Mouse (Mus musculus) embryonic facial prominence, embryonic 10.5 days (tissue): ENCODE data around the gene Aatk. TPM values are rescaled to one million over a fixed set of nuclear protein-coding genes. Genes with fewer than 3 reads are reported as not detected.

Source experiments
- DNase-seq: peaks from one replicate; pipeline ENCODE4 v3.0.0-alpha.2; 2017; ENCODE audit warnings: low spot score
- H3K27ac ChIP-seq: fragments of 300-500 bp; sonication (generic); replicated peaks from 2 replicates; pipeline ENCODE4 v1.5.1; 2016; ENCODE audit warnings: mild to moderate bottlenecking
- H3K27me3 ChIP-seq: fragments of 300-500 bp; sonication (generic); replicated peaks from 2 replicates; pipeline ENCODE4 v1.6.1; 2016; ENCODE audit warnings: low read depth, mild to moderate bottlenecking; ENCODE audit not compliant: poor library complexity, severe bottlenecking
- H3K36me3 ChIP-seq: fragments of 300-500 bp; sonication (generic); replicated peaks from 2 replicates; pipeline ENCODE4 v1.6.1; 2016; ENCODE audit warnings: mild to moderate bottlenecking, moderate library complexity
- H3K4me1 ChIP-seq: fragments of 300-500 bp; sonication (generic); 2 replicates; pipeline ENCODE4 v1.6.1; 2016
- H3K4me3 ChIP-seq: fragments of 300-500 bp; sonication (generic); 2 replicates; pipeline ENCODE4 v1.5.1; 2016; ENCODE audit warnings: mild to moderate bottlenecking, moderate library complexity
- H3K9me3 ChIP-seq: fragments of 300-500 bp; sonication (generic); 2 replicates; pipeline ENCODE4 v1.6.1; 2016; ENCODE audit warnings: mild to moderate bottlenecking
- WGBS: fragments of 180-500 bp; shearing (Covaris S2); methylation state at CpG from one replicate; pipeline ENCODE4 v1.1.7; 2016; 5-methylcytosine and 5-hydroxymethylcytosine counted together
- polyA plus RNA-seq: library from polyadenylated mRNA; unstranded; fragments of >200 nt; fragmentation: Nextera tagmentation; extraction: Ambion mirVana; gene quantifications from 2 replicates; pipeline ENCODE4 v1.2.1, GENCODE M21; 2016

Gene Aatk
- polyA plus RNA-seq, 1 experiment from 2014 or later, result 1.6 TPM

DNA sequence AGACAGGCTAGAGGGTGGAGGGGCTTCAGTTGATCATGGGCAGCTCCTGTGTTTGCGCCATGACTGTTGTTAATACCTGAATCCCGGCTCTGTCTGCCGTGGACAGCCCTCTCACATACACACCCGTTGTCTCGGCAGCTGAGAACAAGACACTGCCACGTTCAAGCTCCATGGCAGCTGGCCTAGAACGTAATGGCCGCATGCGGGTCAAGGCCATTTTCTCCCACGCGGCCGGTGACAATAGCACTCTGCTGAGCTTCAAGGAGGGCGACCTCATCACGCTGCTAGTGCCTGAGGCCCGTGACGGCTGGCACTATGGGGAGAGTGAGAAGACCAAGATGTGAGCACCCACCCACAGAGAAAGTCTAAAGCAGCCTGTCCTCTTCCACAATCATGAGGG is 49.6 kb downstream of the Aatk start:
- WGBS, result 91% methylated on average over 16 of the region's 16 CpGs
- H3K4me3 ChIP-seq, result no peak overlapping the region
- H3K27ac ChIP-seq, result no peak overlapping the region
- DNase-seq, result no peak
- H3K36me3 ChIP-seq, result peaks cover 63% of the 10 kb centered on the region
- no peaks in the 10 kb centered on the region for H3K27me3 ChIP-seq
- no peaks in the 10 kb centered on the region for H3K9me3 ChIP-seq
- peaks cover 13% of the 10 kb centered on the region; the same call in 1 of the 2 replicates for H3K4me1 ChIP-seq

- peak overlapping the region; percentile 70 for H3K27ac ChIP-seq
- H3K27me3 ChIP-seq, result no peaks in the 10 kb centered on the region
- H3K9me3 ChIP-seq, result no peaks in the 10 kb centered on the region
- WGBS, result 15% methylated on average over 10 of the region's 10 CpGs
- peak; percentile 90 for DNase-seq
- peak overlapping the region; percentile 30; the same call in 1 of the 2 replicates for H3K4me3 ChIP-seq
- peaks cover 33% of the 10 kb centered on the region for H3K36me3 ChIP-seq
- peaks cover 42% of the 10 kb centered on the region for H3K4me1 ChIP-seq
Observed at GRCm38 (mm10) chr11:119991338-119991678, 55.7 kb downstream of the Aatk start.

DNA sequence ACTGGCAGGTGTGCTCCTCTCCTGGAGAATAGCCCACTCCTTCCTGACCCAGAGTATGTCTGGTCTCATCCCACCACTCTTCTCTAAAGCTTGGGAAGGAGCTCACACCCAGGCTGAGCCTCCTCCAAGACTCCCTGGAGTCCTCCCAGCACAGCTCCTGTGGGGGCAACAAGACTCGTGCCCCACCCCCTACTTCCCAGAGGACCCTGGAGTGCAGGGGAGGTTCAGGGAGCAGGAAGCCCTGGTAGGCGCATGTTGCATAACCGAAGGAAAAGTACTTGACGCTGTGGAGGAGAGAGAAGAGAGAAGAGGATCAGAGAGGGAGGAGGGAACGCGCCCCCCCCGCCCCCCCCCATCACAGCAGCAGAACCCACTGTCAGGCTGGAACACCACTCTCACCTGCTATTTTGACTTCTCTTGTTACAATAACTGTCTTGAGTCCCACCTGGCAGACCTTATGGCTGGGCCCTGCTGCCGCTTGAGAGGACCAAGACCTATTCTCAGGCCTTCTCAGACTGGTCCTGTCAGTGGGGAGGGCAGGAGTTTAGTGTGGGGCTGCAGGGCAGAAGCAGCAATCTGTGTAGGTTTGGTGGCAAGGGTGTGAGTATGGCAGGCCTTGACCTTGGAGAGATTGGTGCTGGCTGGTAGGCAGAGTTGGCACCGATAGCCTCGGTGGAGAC is 56.2 kb downstream of the Aatk start:
- H3K36me3 ChIP-seq, result peaks cover 31% of the 10 kb centered on the region
- H3K27me3 ChIP-seq, result no peaks in the 10 kb centered on the region
- no peak for DNase-seq
- peak overlapping the region; percentile 30; the same call in 1 of the 2 replicates for H3K4me3 ChIP-seq
- no peaks in the 10 kb centered on the region for H3K9me3 ChIP-seq
- peak overlapping the region; percentile 70 for H3K27ac ChIP-seq
- 63% methylated on average over 10 of the region's 10 CpGs for WGBS
- peaks cover 45% of the 10 kb centered on the region for H3K4me1 ChIP-seq

- 60% methylated on average over 10 of the region's 10 CpGs for WGBS
- H3K4me3 ChIP-seq, result 0 out of 2 replicates have a peak overlapping the region, but pooled peaks have one; percentile 11
- peak overlapping the region; percentile 54; the same call in 1 of the 2 replicates for H3K27ac ChIP-seq
- H3K27me3 ChIP-seq, result no peaks in the 10 kb centered on the region
- H3K9me3 ChIP-seq, result no peaks in the 10 kb centered on the region
- H3K4me1 ChIP-seq, result peaks cover 46% of the 10 kb centered on the region
- peaks cover 22% of the 10 kb centered on the region for H3K36me3 ChIP-seq
- peak; percentile 22 for DNase-seq
Observed at GRCm38 (mm10) chr11:119989115-119989564, 57.8 kb downstream of the Aatk start.

GRCm38 (mm10) chr11:119988391-119988790 is 58.6 kb downstream of the Aatk start:
- Histone ChIP-seq H3K36me3 (peaks cover 22% of the 10 kb centered on the region), H3K9me3 (no peaks in the 10 kb centered on the region), H3K27ac (no peak overlapping the region; the same call in 1 of the 2 replicates), H3K4me1 (peaks cover 46% of the 10 kb centered on the region), H3K4me3 (no peak overlapping the region), H3K27me3 (no peaks in the 10 kb centered on the region)
- WGBS, result 95% methylated on average over 7 of the region's 7 CpGs
- no peak for DNase-seq

DNA sequence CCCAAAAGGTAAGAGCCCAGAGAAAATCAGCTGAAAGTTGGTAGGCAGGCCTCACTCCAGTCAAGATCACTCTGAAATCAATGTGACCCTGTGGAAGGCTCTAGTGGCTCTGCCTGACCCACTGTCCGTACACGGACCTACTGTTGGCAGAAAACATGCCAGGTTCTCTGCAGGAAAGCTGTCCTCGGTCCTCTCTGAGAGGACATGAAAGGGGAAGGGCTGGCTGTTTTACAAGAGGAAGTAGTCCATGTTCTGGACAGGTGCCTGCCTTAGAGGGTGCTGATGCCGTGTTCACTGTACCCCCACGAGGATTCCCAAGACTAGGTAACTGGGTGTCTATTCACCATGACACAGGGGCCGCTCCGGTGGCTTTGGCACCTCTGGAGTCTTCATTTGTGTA is 59.1 kb downstream of the Aatk start:
- DNase-seq, result no peak
- WGBS, result 88% methylated on average over 7 of the region's 7 CpGs
- Histone ChIP-seq H3K9me3 (no peaks in the 10 kb centered on the region), H3K4me1 (peaks cover 46% of the 10 kb centered on the region), H3K27me3 (no peaks in the 10 kb centered on the region), H3K4me3 (no peak overlapping the region), H3K36me3 (peaks cover 23% of the 10 kb centered on the region), H3K27ac (0 out of 2 replicates have a peak overlapping the region, but pooled peaks have one; percentile 35)

DNA sequence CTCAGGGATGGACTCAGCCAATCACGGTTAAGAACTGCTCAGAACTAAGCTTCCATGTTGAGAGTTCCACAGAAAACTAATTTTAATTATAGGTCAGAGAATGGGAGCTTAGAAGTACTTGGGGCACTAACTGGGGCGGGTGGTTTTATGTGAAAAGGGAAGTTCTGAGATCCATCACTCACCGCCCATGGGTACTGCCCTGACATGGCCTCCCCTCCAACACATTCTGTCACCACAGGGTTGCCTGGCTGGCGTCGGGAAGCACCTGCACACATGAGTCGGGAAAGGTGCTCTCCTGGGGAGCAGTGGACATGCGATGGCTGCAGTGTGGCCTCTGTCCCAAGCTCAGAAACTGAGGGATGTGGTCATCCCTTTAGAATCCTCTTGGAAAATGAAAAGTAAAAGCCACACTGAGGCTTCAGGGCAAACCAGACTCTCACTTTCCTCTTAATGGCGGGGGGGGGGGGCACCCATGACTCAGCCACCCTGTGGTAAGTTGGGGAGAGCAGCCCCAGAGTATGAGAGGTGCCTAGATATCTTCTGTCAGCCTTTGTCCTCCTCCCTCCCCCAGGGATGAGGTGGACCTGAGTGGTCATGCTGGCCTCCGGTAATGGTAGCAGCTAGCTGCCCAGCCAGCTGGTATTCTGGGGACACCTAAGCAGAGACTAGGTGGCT is 60.1 kb downstream of the Aatk start:
- H3K4me3 ChIP-seq, result no peak overlapping the region
- DNase-seq, result no peak
- H3K36me3 ChIP-seq, result peaks cover 33% of the 10 kb centered on the region
- WGBS, result 81% methylated on average over 9 of the region's 9 CpGs
- peaks cover 50% of the 10 kb centered on the region for H3K4me1 ChIP-seq
- no peak overlapping the region for H3K27ac ChIP-seq
- H3K27me3 ChIP-seq, result no peaks in the 10 kb centered on the region
- H3K9me3 ChIP-seq, result no peaks in the 10 kb centered on the region

DNA sequence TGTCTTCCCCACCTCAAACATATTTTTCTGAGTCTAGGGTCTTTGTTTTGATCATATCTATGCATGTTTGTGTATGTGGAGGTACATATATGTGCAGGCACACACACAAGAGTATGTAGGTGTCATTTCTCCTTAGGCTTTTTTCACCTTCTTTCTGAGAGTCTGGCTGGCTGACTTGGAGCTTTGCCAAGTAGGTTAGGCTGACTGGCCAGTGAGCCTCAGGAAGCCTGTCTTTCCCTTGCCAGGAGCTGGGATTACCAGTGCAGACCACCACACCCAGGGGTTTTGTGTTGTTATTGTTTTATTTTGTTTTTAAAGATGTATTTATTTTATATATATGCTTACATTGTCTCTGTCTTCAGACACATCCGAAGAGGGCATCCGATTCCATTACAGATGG is 63.8 kb downstream of the Aatk start:
- peaks cover 41% of the 10 kb centered on the region for H3K36me3 ChIP-seq
- no peak overlapping the region for H3K27ac ChIP-seq
- H3K9me3 ChIP-seq, result no peaks in the 10 kb centered on the region
- WGBS, result 88% methylated on average over 2 of the region's 2 CpGs
- no peaks in the 10 kb centered on the region for H3K27me3 ChIP-seq
- DNase-seq, result no peak
- peaks cover 19% of the 10 kb centered on the region for H3K4me1 ChIP-seq
- H3K4me3 ChIP-seq, result no peak overlapping the region

- Histone ChIP-seq H3K4me3 (no peak overlapping the region), H3K9me3 (no peaks in the 10 kb centered on the region), H3K27ac (0 out of 2 replicates have a peak overlapping the region, but pooled peaks have one; percentile 5), H3K36me3 (peaks cover 41% of the 10 kb centered on the region), H3K4me1 (peaks cover 12% of the 10 kb centered on the region; the same call in 1 of the 2 replicates), H3K27me3 (no peaks in the 10 kb centered on the region)
- 90% methylated on average over 3 of the region's 3 CpGs for WGBS
- DNase-seq, result no peak
Observed at GRCm38 (mm10) chr11:119982236-119982635, 64.7 kb downstream of the Aatk start.

DNA sequence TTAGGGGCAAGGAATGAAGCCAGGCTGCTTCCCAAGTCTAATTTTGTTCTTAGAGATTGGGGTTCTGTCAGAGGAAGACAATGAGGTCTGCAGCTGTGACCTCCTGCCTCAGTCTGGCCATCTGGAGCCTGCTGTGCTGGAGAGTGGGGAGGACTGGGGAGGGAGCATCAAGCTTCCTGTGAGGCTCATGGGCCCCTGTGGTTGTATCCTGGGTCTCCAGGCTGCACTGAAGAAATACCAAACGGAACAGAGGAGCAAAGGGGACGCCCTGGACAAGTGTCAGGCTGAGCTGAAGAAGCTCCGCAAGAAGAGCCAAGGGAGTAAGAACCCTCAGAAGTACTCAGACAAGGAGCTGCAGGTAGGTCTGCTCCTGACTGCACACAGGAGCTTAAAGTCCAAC is 65.2 kb downstream of the Aatk start:
- 78% methylated on average over 3 of the region's 3 CpGs for WGBS

GRCm38 (mm10) chr11:119979596-119980385 is 67.2 kb downstream of the Aatk start:
- Histone ChIP-seq H3K4me3 (no peak overlapping the region), H3K27me3 (no peaks in the 10 kb centered on the region), H3K27ac (no peak overlapping the region), H3K36me3 (peaks cover 29% of the 10 kb centered on the region), H3K9me3 (no peaks in the 10 kb centered on the region), H3K4me1 (peaks cover 12% of the 10 kb centered on the region; the same call in 1 of the 2 replicates)
- DNase-seq, result no peak
- 83% methylated on average over 10 of the region's 10 CpGs for WGBS

More for the DNA sequence above, 65.2 kb downstream of the Aatk start:
- DNase-seq, result no peak
- peaks cover 12% of the 10 kb centered on the region; the same call in 1 of the 2 replicates for H3K4me1 ChIP-seq
- H3K27me3 ChIP-seq, result no peaks in the 10 kb centered on the region
- H3K36me3 ChIP-seq, result peaks cover 41% of the 10 kb centered on the region
- no peak overlapping the region for H3K4me3 ChIP-seq
- H3K9me3 ChIP-seq, result no peaks in the 10 kb centered on the region
- H3K27ac ChIP-seq, result 0 out of 2 replicates have a peak overlapping the region, but pooled peaks have one; percentile 5

GRCm38 (mm10) chr11:119978701-119979100 is 68.3 kb downstream of the Aatk start:
- Histone ChIP-seq H3K4me1 (peaks cover 12% of the 10 kb centered on the region; the same call in 1 of the 2 replicates), H3K36me3 (peaks cover 32% of the 10 kb centered on the region), H3K27me3 (no peaks in the 10 kb centered on the region), H3K4me3 (no peak overlapping the region), H3K27ac (no peak overlapping the region), H3K9me3 (no peaks in the 10 kb centered on the region)
- WGBS, result 95% methylated on average over 4 of the region's 4 CpGs
- no peak for DNase-seq
